Mouse (Mus musculus): ENCODE data around the gene Lrriq3. TPM values are rescaled to one million over a fixed set of nuclear protein-coding genes. Genes with fewer than 3 reads are reported as not detected.
A peak's percentile ranks its signal among the peaks of the same experiment; 100 is the strongest.

Gene Lrriq3
- polyA plus RNA-seq (2014; fragmentation: Nextera tagmentation; extraction: Ambion mirVana), result 0.64 and 1.5 TPM in 2 replicates

GRCm38 (mm10) chr3:155093116-155093956, at the start of gene Lrriq3, which contains the start of gene Fpgt:
Gene Lrriq3 (plus strand): TSS chr3:155093434.
Gene Fpgt (minus strand): TSS chr3:155093403.
- no peaks in the 10 kb centered on the region for H3K9me3 ChIP-seq (ENCODE audit: control insufficient read depth, low read depth, low read length)
- 0 out of 2 replicates have a peak, but pooled peaks cover 3% of the 10 kb centered on the region for H3K4me1 ChIP-seq (ENCODE audit: control insufficient read depth, insufficient read depth, low read length)
- peak within 1 kb of the TSS; percentile 60 for H3K4me2 ChIP-seq (replicated peaks; ENCODE audit: low read depth, low read length)
- ATAC-seq (ENCODE audit: insufficient number of reproducible peaks, insufficient read depth, low FRiP score, low read depth), result peak; percentile 99
- H3K36me3 ChIP-seq (ENCODE audit: control insufficient read depth, insufficient read depth, low read length), result peaks cover 3% of the 10 kb centered on the region; the same call in 1 of the 2 replicates
- peak within 1 kb of the TSS; percentile 84 for H3K27ac ChIP-seq (ENCODE audit: low read length)
- no peaks in the 10 kb centered on the region for H3K27me3 ChIP-seq (ENCODE audit: control insufficient read depth, insufficient read depth, low read length)
- H3K9ac ChIP-seq (replicated peaks; ENCODE audit: low read depth, low read length), result peak within 1 kb of the TSS; percentile 53
- under 1% methylated on average over 47 of the region's 47 CpGs for WGBS
- peak within 1 kb of the TSS; percentile 54 for H3K4me3 ChIP-seq (ENCODE audit: low read depth, low read length)

DNA sequence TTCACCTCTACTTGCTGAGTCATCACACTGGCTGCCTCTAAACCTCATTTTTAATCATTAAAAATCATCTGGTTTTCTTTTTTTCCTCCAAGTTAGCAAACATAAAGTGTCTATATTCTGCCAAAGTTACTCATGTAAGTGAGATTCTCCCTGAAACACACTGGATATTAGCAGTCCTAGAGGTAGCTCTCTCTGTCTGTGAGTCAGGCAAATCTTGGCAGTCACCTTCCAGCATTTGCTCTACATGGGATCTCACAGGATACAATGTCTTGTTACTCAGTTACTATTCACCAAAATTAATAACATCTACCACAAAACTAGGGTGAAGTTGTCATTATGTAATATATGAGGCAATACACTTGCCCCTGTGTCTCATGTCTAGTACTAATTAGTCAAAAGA, 41.2 kb upstream of the Lrriq3 start:
- Histone ChIP-seq H3K27ac (ENCODE audit: low read length) (no peak overlapping the region), H3K4me2 (replicated peaks; ENCODE audit: low read depth, low read length) (no peak overlapping the region), H3K4me3 (ENCODE audit: low read depth, low read length) (no peak overlapping the region), H3K4me1 (ENCODE audit: control insufficient read depth, insufficient read depth, low read length) (no peaks in the 10 kb centered on the region), H3K9me3 (ENCODE audit: control insufficient read depth, low read depth, low read length) (no peaks in the 10 kb centered on the region), H3K36me3 (ENCODE audit: control insufficient read depth, insufficient read depth, low read length) (no peaks in the 10 kb centered on the region), H3K9ac (replicated peaks; ENCODE audit: low read depth, low read length) (no peak overlapping the region), H3K27me3 (ENCODE audit: control insufficient read depth, insufficient read depth, low read length) (no peaks in the 10 kb centered on the region)
- no peak for ATAC-seq (ENCODE audit: insufficient number of reproducible peaks, insufficient read depth, low FRiP score, low read depth)

- Histone ChIP-seq H3K27me3 (ENCODE audit: control insufficient read depth, insufficient read depth, low read length) (no peaks in the 10 kb centered on the region), H3K9me3 (ENCODE audit: control insufficient read depth, low read depth, low read length) (no peaks in the 10 kb centered on the region), H3K27ac (ENCODE audit: low read length) (no peak overlapping the region), H3K9ac (replicated peaks; ENCODE audit: low read depth, low read length) (no peak overlapping the region), H3K4me1 (ENCODE audit: control insufficient read depth, insufficient read depth, low read length) (no peaks in the 10 kb centered on the region), H3K36me3 (ENCODE audit: control insufficient read depth, insufficient read depth, low read length) (no peaks in the 10 kb centered on the region), H3K4me3 (ENCODE audit: low read depth, low read length) (no peak overlapping the region), H3K4me2 (replicated peaks; ENCODE audit: low read depth, low read length) (no peak overlapping the region)
- 61% methylated on average over 1 of the region's 1 CpGs for WGBS
- ATAC-seq (ENCODE audit: insufficient number of reproducible peaks, insufficient read depth, low FRiP score, low read depth), result no peak
Observed at GRCm38 (mm10) chr3:155053189-155053588, 40.0 kb upstream of the Lrriq3 start.

DNA sequence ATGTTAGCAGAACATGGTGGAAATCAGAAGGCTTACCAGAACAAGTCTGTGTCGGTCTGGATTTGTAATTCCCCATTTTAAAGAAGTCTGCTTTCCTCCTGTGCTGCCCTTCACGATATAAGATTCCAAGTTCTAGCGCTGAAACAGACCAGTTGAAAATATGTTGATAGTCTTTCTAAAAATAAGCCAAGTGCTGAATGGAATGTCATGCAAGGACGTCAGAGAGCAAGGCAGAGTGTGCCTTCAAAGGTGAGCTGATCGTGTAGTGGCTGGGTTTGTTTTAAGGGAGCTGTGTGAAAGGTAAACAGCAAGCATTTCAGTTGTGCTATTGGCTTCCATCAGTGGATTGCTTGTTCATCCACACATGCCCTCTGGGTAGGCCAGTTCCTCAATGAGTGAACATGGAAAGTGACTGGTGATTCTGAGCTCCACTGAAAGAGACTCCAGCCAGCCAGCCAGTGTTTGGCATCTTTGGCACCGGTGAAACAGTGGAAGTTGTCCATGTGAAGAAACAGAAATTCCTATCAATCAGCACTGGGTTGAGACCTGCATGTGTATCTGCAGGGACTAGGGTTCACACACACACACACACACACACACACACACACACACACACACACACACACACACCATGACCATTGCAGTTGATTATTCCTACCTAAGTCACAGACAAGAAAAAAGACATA, 37.9 kb upstream of the Lrriq3 start, which contains the start of gene Tnni3k:
Gene Tnni3k (minus strand): TSS at position 177 of the 686 bp plus-strand sequence.
- H3K4me2 ChIP-seq (replicated peaks; ENCODE audit: low read depth, low read length), result no peak within 1 kb of the TSS
- ATAC-seq (ENCODE audit: insufficient number of reproducible peaks, insufficient read depth, low FRiP score, low read depth), result no peak
- no peaks in the 10 kb centered on the region for H3K36me3 ChIP-seq (ENCODE audit: control insufficient read depth, insufficient read depth, low read length)
- H3K4me3 ChIP-seq (ENCODE audit: low read depth, low read length), result no peak within 1 kb of the TSS
- no peaks in the 10 kb centered on the region for H3K9me3 ChIP-seq (ENCODE audit: control insufficient read depth, low read depth, low read length)
- no peaks in the 10 kb centered on the region for H3K27me3 ChIP-seq (ENCODE audit: control insufficient read depth, insufficient read depth, low read length)
- WGBS, result 58% methylated on average over 6 of the region's 6 CpGs
- H3K9ac ChIP-seq (replicated peaks; ENCODE audit: low read depth, low read length), result no peak within 1 kb of the TSS
- no peak within 1 kb of the TSS for H3K27ac ChIP-seq (ENCODE audit: low read length)
- H3K4me1 ChIP-seq (ENCODE audit: control insufficient read depth, insufficient read depth, low read length), result no peaks in the 10 kb centered on the region

GRCm38 (mm10) chr3:155056606-155057005, 36.6 kb upstream of the Lrriq3 start:
- Histone ChIP-seq H3K9me3 (ENCODE audit: control insufficient read depth, low read depth, low read length) (no peaks in the 10 kb centered on the region), H3K9ac (replicated peaks; ENCODE audit: low read depth, low read length) (no peak overlapping the region), H3K4me1 (ENCODE audit: control insufficient read depth, insufficient read depth, low read length) (no peaks in the 10 kb centered on the region), H3K4me2 (replicated peaks; ENCODE audit: low read depth, low read length) (no peak overlapping the region), H3K36me3 (ENCODE audit: control insufficient read depth, insufficient read depth, low read length) (no peaks in the 10 kb centered on the region), H3K4me3 (ENCODE audit: low read depth, low read length) (no peak overlapping the region), H3K27ac (ENCODE audit: low read length) (no peak overlapping the region), H3K27me3 (ENCODE audit: control insufficient read depth, insufficient read depth, low read length) (no peaks in the 10 kb centered on the region)
- ATAC-seq (ENCODE audit: insufficient number of reproducible peaks, insufficient read depth, low FRiP score, low read depth), result no peak

- Histone ChIP-seq H3K9ac (replicated peaks; ENCODE audit: low read depth, low read length) (no peak overlapping the region), H3K36me3 (ENCODE audit: control insufficient read depth, insufficient read depth, low read length) (no peaks in the 10 kb centered on the region), H3K9me3 (ENCODE audit: control insufficient read depth, low read depth, low read length) (no peaks in the 10 kb centered on the region), H3K27me3 (ENCODE audit: control insufficient read depth, insufficient read depth, low read length) (no peaks in the 10 kb centered on the region), H3K4me3 (ENCODE audit: low read depth, low read length) (no peak overlapping the region), H3K4me2 (replicated peaks; ENCODE audit: low read depth, low read length) (no peak overlapping the region), H3K27ac (ENCODE audit: low read length) (no peak overlapping the region), H3K4me1 (ENCODE audit: control insufficient read depth, insufficient read depth, low read length) (no peaks in the 10 kb centered on the region)
- ATAC-seq (ENCODE audit: insufficient number of reproducible peaks, insufficient read depth, low FRiP score, low read depth), result no peak
Observed at GRCm38 (mm10) chr3:155057566-155057965, 35.7 kb upstream of the Lrriq3 start.

GRCm38 (mm10) chr3:155058800-155059448, 34.3 kb upstream of the Lrriq3 start:
- Histone ChIP-seq H3K4me2 (replicated peaks; ENCODE audit: low read depth, low read length) (no peak overlapping the region), H3K4me1 (ENCODE audit: control insufficient read depth, insufficient read depth, low read length) (no peaks in the 10 kb centered on the region), H3K27ac (ENCODE audit: low read length) (no peak overlapping the region), H3K4me3 (ENCODE audit: low read depth, low read length) (no peak overlapping the region), H3K9ac (replicated peaks; ENCODE audit: low read depth, low read length) (no peak overlapping the region), H3K9me3 (ENCODE audit: control insufficient read depth, low read depth, low read length) (no peaks in the 10 kb centered on the region), H3K36me3 (ENCODE audit: control insufficient read depth, insufficient read depth, low read length) (no peaks in the 10 kb centered on the region), H3K27me3 (ENCODE audit: control insufficient read depth, insufficient read depth, low read length) (no peaks in the 10 kb centered on the region)
- ATAC-seq (ENCODE audit: insufficient number of reproducible peaks, insufficient read depth, low FRiP score, low read depth), result no peak
- 70% methylated on average over 6 of the region's 6 CpGs for WGBS

DNA sequence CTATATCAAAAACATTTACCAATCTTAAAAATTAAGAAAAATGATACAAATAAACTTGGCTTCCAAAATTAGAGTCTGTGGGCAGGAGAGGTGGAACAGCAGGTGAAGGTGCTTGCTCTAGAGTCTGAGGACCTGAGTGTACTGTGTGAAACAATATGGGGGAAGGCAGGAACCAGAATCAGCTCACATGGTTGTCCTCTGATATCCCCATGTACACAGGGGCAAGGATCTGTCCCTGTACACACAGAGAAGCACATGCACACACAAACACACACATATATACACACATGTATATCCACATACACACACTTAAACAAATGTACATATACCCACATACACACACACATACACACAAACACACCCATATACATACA, 33.8 kb upstream of the Lrriq3 start:
- no peaks in the 10 kb centered on the region for H3K9me3 ChIP-seq (ENCODE audit: control insufficient read depth, low read depth, low read length)
- no peak for ATAC-seq (ENCODE audit: insufficient number of reproducible peaks, insufficient read depth, low FRiP score, low read depth)
- H3K27ac ChIP-seq (ENCODE audit: low read length), result no peak overlapping the region
- H3K9ac ChIP-seq (replicated peaks; ENCODE audit: low read depth, low read length), result no peak overlapping the region
- no peak overlapping the region for H3K4me3 ChIP-seq (ENCODE audit: low read depth, low read length)
- H3K4me2 ChIP-seq (replicated peaks; ENCODE audit: low read depth, low read length), result no peak overlapping the region
- H3K27me3 ChIP-seq (ENCODE audit: control insufficient read depth, insufficient read depth, low read length), result no peaks in the 10 kb centered on the region
- no peaks in the 10 kb centered on the region for H3K36me3 ChIP-seq (ENCODE audit: control insufficient read depth, insufficient read depth, low read length)
- no peaks in the 10 kb centered on the region for H3K4me1 ChIP-seq (ENCODE audit: control insufficient read depth, insufficient read depth, low read length)

All from stomach, embryonic 14.5 days (tissue).